In the genomic region with DNA sequence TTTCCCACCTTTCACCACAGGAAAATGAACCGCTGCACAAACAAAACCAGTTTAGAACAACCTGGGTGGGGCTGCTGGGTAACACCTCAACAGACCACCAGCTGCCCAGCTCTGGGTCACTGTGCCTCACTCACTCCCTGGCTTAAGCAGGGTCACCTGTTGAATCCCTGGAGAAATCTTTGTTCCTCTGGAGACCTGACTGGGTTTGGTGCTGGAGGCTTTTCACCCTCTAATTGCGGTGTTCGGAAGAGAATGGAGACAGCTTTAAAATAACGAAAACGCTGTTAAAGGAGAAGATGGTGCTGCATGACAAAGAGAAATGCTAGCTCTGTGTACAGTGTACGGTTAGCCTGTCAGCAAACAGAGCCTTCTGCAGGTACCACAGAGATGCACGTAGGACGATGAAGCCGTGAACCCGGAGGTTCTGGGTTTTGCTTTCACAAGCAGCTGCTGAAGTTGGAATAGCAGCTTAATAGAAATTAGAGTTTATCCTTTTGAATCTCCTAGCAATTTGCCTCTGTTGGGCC, we compare ENCODE assay signal across 24 mouse cellular contexts.
DNase-seq lines count a peak whose midpoint lies in the region; ATAC-seq and TF ChIP-seq lines count a peak whose summit lies in the region.
"Had no signal": no experiment of that assay in that cellular context is flagged by ENCODE, and none has a peak within 500 bp of the region (broad histone marks: within the 10 kb centered on the region; RNA-seq: fewer than 3 reads in every experiment).

No protein-coding gene starts in this region.

- DNase-seq in midbrain, embryonic 10.5 days (ENCODE audit: low spot score): no peak
- no peak for DNase-seq in midbrain, postnatal 0 days (ENCODE audit: low spot score)
- DNase-seq in ZHBTc4 (ENCODE audit: low read depth, low spot score): peak; percentile 77
- no peak for DNase-seq in testis, postnatal 10 days (ENCODE audit: low spot score)
- DNase-seq in embryo, embryonic 11 days: no peak
- no peak for DNase-seq in left cerebral cortex, adult 9 months (ENCODE audit: low spot score in 2 of 2)
- DNase-seq: adrenal gland, postnatal 36 days; cerebellum, adult 9-11 months; gastrocnemius, adult 2 months; heart, postnatal 36 days; kidney, adult 8-10 months; kidney, postnatal 10 days; liver, embryonic 13.5 days; lung, embryonic 14.5 days; retina, postnatal 1 day; thymus, postnatal 14 days had no signal

- H3K36me3 ChIP-seq in midbrain, embryonic 10.5 days: no peaks in the 10 kb centered on the region
- H3K36me3 ChIP-seq in midbrain, postnatal 0 days (ENCODE audit: insufficient read depth, low read length): no peaks in the 10 kb centered on the region
- H3K36me3 ChIP-seq: embryonic facial prominence, embryonic 12.5 days; heart, embryonic 15.5 days; limb, embryonic 13.5 days; liver, embryonic 13.5 days; neural tube, embryonic 13.5 days had no signal

- no peak for TF ChIP-seq CTCF in midbrain, postnatal 0 days (IDR thresholded peaks at IDR 0.05)

- H3K4me1 ChIP-seq in midbrain, embryonic 10.5 days: peaks cover 42% of the 10 kb centered on the region
- peaks cover 4% of the 10 kb centered on the region for H3K4me1 ChIP-seq in midbrain, postnatal 0 days (ENCODE audit: insufficient read depth, low read length)
- H3K4me1 ChIP-seq: heart, embryonic 15.5 days; limb, embryonic 13.5 days; liver, embryonic 13.5 days had no signal

- H3K9ac ChIP-seq in midbrain, postnatal 0 days (replicated peaks; ENCODE audit: low read length, poor library complexity, severe bottlenecking): no peak overlapping the region
- H3K9ac ChIP-seq: embryonic facial prominence, embryonic 12.5 days; heart, embryonic 15.5 days; hindbrain, embryonic 14.5 days; limb, embryonic 13.5 days; liver, embryonic 13.5 days; lung, embryonic 14.5 days; neural tube, embryonic 13.5 days had no signal

- no peak overlapping the region for H3K4me2 ChIP-seq in midbrain, postnatal 0 days (ENCODE audit: low read depth, low read length, poor library complexity, severe bottlenecking)
- H3K4me2 ChIP-seq: embryonic facial prominence, embryonic 12.5 days; heart, embryonic 15.5 days; hindbrain, embryonic 14.5 days; limb, embryonic 13.5 days; liver, embryonic 13.5 days; lung, embryonic 14.5 days; neural tube, embryonic 13.5 days had no signal

- H3K27me3 ChIP-seq in midbrain, embryonic 10.5 days (ENCODE audit: low read depth, poor library complexity, severe bottlenecking): peaks cover 40% of the 10 kb centered on the region
- 0 out of 2 replicates have a peak, but pooled peaks cover 3% of the 10 kb centered on the region for H3K27me3 ChIP-seq in midbrain, postnatal 0 days (ENCODE audit: insufficient read depth, low read length)
- H3K27me3 ChIP-seq: embryonic facial prominence, embryonic 12.5 days; heart, embryonic 15.5 days; limb, embryonic 13.5 days; liver, embryonic 13.5 days had no signal

- no peak for ATAC-seq in midbrain, postnatal 0 days (ENCODE audit: low FRiP score)
- 0 out of 2 replicates have a peak, but pooled peaks have one; percentile 11 for ATAC-seq in megakaryocyte, adult 5-6 weeks (ENCODE audit: poor library complexity, severe bottlenecking)

- H3K9me3 ChIP-seq in midbrain, embryonic 10.5 days (replicated peaks): no peaks in the 10 kb centered on the region
- no peaks in the 10 kb centered on the region for H3K9me3 ChIP-seq in midbrain, postnatal 0 days (ENCODE audit: low read length)
- H3K9me3 ChIP-seq: embryonic facial prominence, embryonic 12.5 days; heart, embryonic 15.5 days; limb, embryonic 13.5 days; liver, embryonic 13.5 days; neural tube, embryonic 13.5 days had no signal

- WGBS in midbrain, embryonic 10.5 days: 27% methylated on average over 10 of the region's 10 CpGs
- 32% methylated on average over 10 of the region's 10 CpGs for WGBS in midbrain, postnatal 0 days

- no peak overlapping the region for H3K4me3 ChIP-seq in midbrain, embryonic 10.5 days
- H3K4me3 ChIP-seq in midbrain, postnatal 0 days (ENCODE audit: low read depth, low read length): no peak overlapping the region
- H3K4me3 ChIP-seq: embryonic facial prominence, embryonic 12.5 days; gastrocnemius, adult 2 months; heart, embryonic 15.5 days; limb, embryonic 13.5 days; liver, embryonic 13.5 days; megakaryocyte, embryonic 14.5 days; myocyte; neural tube, embryonic 13.5 days had no signal

- H3K27ac ChIP-seq in midbrain, embryonic 10.5 days (replicated peaks): 0 out of 2 replicates have a peak overlapping the region, but pooled peaks have one; percentile 42
- no peak overlapping the region for H3K27ac ChIP-seq in midbrain, postnatal 0 days (ENCODE audit: low read depth, low read length)
- H3K27ac ChIP-seq: embryonic facial prominence, embryonic 12.5 days; gastrocnemius, adult 2 months; heart, embryonic 15.5 days; hindbrain, embryonic 14.5 days; limb, embryonic 13.5 days; liver, embryonic 13.5 days; neural tube, embryonic 13.5 days had no signal
